Mouse (Mus musculus) kidney, adult 2 months (tissue): ENCODE results near the gene Mast3.

Experiments
- CTCF ChIP-seq: fragments of 200-500 bp; conservative IDR thresholded peaks from 2 replicates; pipeline ENCODE4 v1.5.1; 2011; ENCODE audit warnings: low read depth, mild to moderate bottlenecking, control low read depth, low read length, moderate library complexity, mixed read lengths; ENCODE audit not compliant: insufficient read depth, insufficient read length
- POLR2A ChIP-seq: fragments of 200-500 bp; IDR thresholded peaks from one replicate; pipeline ENCODE4 v1.6.1; 2011; ENCODE audit warnings: low read depth, low read length, control low read depth

- TF ChIP-seq CTCF = no peak
- TF ChIP-seq POLR2A = peak; percentile 99
Measured at GRCm38 (mm10) chr8:70839408-70840351, 34.8 kb upstream of the Mast3 start, which contains the start of gene Arrdc2.
